22 mouse cellular contexts compared by ENCODE assay signal in genomic region chr13:15662375-15662774, GRCm38 (mm10).
DNase-seq lines count a peak whose midpoint lies in the region; ATAC-seq lines count a peak whose summit lies in the region.
"Had no signal": no experiment of that assay in that cellular context is flagged by ENCODE, and none has a peak within 500 bp of the region (broad histone marks: within the 10 kb centered on the region; RNA-seq: fewer than 3 reads in every experiment).

No protein-coding gene starts in this region.

- peak; percentile 37; the same call in 1 of the 2 replicates for ATAC-seq in kidney, embryonic 14.5 days (ENCODE audit: low FRiP score, low TSS enrichment)
- no peak for ATAC-seq in embryonic facial prominence, embryonic 12.5 days (ENCODE audit: insufficient number of reproducible peaks, insufficient read depth, low FRiP score, low TSS enrichment)
- ATAC-seq in neural tube, embryonic 11.5 days (ENCODE audit: insufficient read depth, low FRiP score, low TSS enrichment) = no peak
- ATAC-seq: liver, postnatal 0 days; lung, postnatal 0 days; Patski had no signal

- H3K27ac ChIP-seq in kidney, embryonic 14.5 days (ENCODE audit: low read depth, low read length) = no peak overlapping the region
- H3K27ac ChIP-seq in embryonic facial prominence, embryonic 12.5 days = peak overlapping the region; percentile 63; the same call in 1 of the 2 replicates
- H3K27ac ChIP-seq in neural tube, embryonic 11.5 days (ENCODE audit: low read depth, low read length) = no peak overlapping the region
- H3K27ac ChIP-seq: gastrocnemius, adult 2 months; heart, embryonic 10.5 days; macrophage; stomach, postnatal 0 days had no signal

- DNase-seq in kidney, postnatal 10 days = no peak
- DNase-seq in embryo, embryonic 10.5 days (ENCODE audit: low spot score) = peak; percentile 54
- DNase-seq in neural tube, embryonic 11.5 days (ENCODE audit: low spot score) = peak; percentile 28
- no peak for DNase-seq in layer of hippocampus, postnatal 25 days (ENCODE audit: extremely low spot score in 1 of 2, low spot score in 1 of 2)
- DNase-seq in layer of hippocampus, adult 9-11 months = no peak
- DNase-seq: adrenal gland, adult 2 months; cerebellum, adult 11-12 months; cerebellum, postnatal 10 days; gastrocnemius, adult 2 months; kidney, adult 11 months; kidney, postnatal 36 days; left cerebral cortex, postnatal 4 days; liver, postnatal 0 days had no signal

- H3K9ac ChIP-seq in kidney, embryonic 14.5 days (ENCODE audit: low read depth, low read length) = no peak overlapping the region
- H3K9ac ChIP-seq in embryonic facial prominence, embryonic 12.5 days = no peak overlapping the region
- no peak overlapping the region for H3K9ac ChIP-seq in neural tube, embryonic 11.5 days (ENCODE audit: low read length)
- H3K9ac ChIP-seq: liver, postnatal 0 days had no signal

- no peak overlapping the region for H3K4me2 ChIP-seq in kidney, embryonic 14.5 days (replicated peaks; ENCODE audit: low read depth, low read length)
- H3K4me2 ChIP-seq in embryonic facial prominence, embryonic 12.5 days (replicated peaks) = no peak overlapping the region
- H3K4me2 ChIP-seq in neural tube, embryonic 11.5 days (ENCODE audit: low read depth) = no peak overlapping the region
- H3K4me2 ChIP-seq: liver, embryonic 11.5 days; midbrain, embryonic 11.5 days had no signal

- no peaks in the 10 kb centered on the region for H3K27me3 ChIP-seq in kidney, embryonic 14.5 days (ENCODE audit: control insufficient read depth, insufficient read depth, low read length)
- H3K27me3 ChIP-seq in embryonic facial prominence, embryonic 12.5 days = no peaks in the 10 kb centered on the region
- H3K27me3 ChIP-seq in neural tube, embryonic 11.5 days (ENCODE audit: control insufficient read depth, insufficient read depth, low read length) = no peaks in the 10 kb centered on the region
- H3K27me3 ChIP-seq: Patski had no signal

- H3K36me3 ChIP-seq in kidney, embryonic 14.5 days (ENCODE audit: control insufficient read depth, insufficient read depth, low read length) = peaks cover 26% of the 10 kb centered on the region
- peaks cover 32% of the 10 kb centered on the region for H3K36me3 ChIP-seq in embryonic facial prominence, embryonic 12.5 days
- H3K36me3 ChIP-seq in neural tube, embryonic 11.5 days (ENCODE audit: control insufficient read depth, insufficient read depth, low read length) = peaks cover 2% of the 10 kb centered on the region; the same call in 1 of the 2 replicates

- WGBS in kidney, embryonic 14.5 days = 31% methylated on average over 10 of the region's 10 CpGs
- 16% methylated on average over 10 of the region's 10 CpGs for WGBS in embryonic facial prominence, embryonic 12.5 days
- 58% methylated on average over 10 of the region's 10 CpGs for WGBS in neural tube, embryonic 11.5 days

- H3K9me3 ChIP-seq in kidney, embryonic 14.5 days (ENCODE audit: control insufficient read depth, low read length) = no peaks in the 10 kb centered on the region
- H3K9me3 ChIP-seq in embryonic facial prominence, embryonic 12.5 days = no peaks in the 10 kb centered on the region
- H3K9me3 ChIP-seq in neural tube, embryonic 11.5 days (ENCODE audit: control insufficient read depth, low read length) = no peaks in the 10 kb centered on the region
- H3K9me3 ChIP-seq: heart, embryonic 10.5 days had no signal

- no peak overlapping the region for H3K4me3 ChIP-seq in kidney, embryonic 14.5 days (ENCODE audit: low read length)
- no peak overlapping the region for H3K4me3 ChIP-seq in embryonic facial prominence, embryonic 12.5 days
- no peak overlapping the region for H3K4me3 ChIP-seq in neural tube, embryonic 11.5 days (ENCODE audit: low read depth, low read length)
- H3K4me3 ChIP-seq: gastrocnemius, adult 2 months; heart, embryonic 10.5 days had no signal

- H3K4me1 ChIP-seq in kidney, embryonic 14.5 days (ENCODE audit: control insufficient read depth, insufficient read depth, low read length) = peaks cover 17% of the 10 kb centered on the region
- H3K4me1 ChIP-seq in embryonic facial prominence, embryonic 12.5 days = peaks cover 33% of the 10 kb centered on the region; the same call in 1 of the 2 replicates
- H3K4me1 ChIP-seq in neural tube, embryonic 11.5 days (ENCODE audit: control insufficient read depth, insufficient read depth, low read length) = peaks cover 8% of the 10 kb centered on the region

Comparison
In these comparisons a context has a peak if more than half of its experiments do, and no peak if none do; other contexts are left out.
1. DNase-seq: peak in embryo, embryonic 10.5 days (single experiment) and neural tube, embryonic 11.5 days (single experiment); none in kidney, postnatal 10 days (single experiment), layer of hippocampus, postnatal 25 days (0 of 2) and layer of hippocampus, adult 9-11 months (single experiment).